Mouse (Mus musculus) T-helper 1 cell (primary cell): Measurements from ENCODE around the gene Zbtb41.
"Not testable (repeated sequence)": the region's sequence is repeated elsewhere in the genome, so short reads cannot be mapped to it uniquely, and the experiment has no call there.

ENCODE experiments used
- in situ Hi-C: fragments of 300-600 bp; cut with MboI, MseI; formaldehyde crosslinking; loops from one replicate; pipeline ENCODE4 v1.15.1; 2025; ENCODE audit warnings: high pct_unique_total_duplicates

Zbtb41 gene

DNA sequence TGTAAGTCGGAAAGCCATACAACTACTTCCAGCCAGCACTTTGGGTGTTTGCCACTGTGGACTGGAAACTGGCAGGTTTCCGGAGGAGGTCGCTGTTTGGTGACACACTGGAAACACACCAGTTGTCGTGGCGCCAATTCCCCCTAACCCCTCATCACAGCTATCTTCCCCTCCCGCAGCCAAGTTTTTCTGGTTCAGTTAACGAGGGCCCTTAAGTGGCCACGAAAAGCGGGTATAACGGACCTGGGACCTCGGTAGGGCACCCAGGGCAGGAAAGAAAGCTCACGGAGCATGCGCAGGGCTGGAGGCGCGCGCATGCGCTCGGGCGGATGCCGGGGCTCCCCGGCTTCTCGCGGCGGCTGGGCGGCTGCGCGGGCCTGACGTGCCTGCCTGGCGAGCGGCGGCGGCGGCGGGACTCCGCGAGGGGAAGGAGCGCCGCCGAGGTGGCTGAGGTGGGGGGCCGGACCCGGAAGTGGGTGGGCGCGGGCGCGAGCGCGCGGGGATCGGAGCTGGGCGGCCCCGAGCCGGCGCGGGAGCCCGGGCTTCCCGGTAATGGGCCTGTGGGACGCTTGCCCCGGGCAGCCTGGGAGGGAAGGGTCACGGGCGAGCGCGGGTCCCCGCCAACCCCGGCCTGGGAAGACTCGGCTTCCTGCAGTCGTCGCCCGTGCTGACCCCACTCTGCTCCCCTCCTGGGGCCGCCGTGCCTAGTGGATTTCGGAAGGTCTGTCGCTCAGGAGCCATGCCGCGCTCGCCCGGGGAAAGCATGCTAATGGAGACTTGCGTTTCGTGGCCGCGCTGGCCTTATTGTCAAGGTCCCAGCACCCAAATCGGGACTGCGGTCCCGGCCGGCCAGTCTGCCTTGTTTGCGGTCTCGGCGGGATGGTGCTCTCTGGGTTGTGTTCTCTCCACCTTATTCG is at the start of gene Zbtb41:
TSS of gene Zbtb41 (plus strand) at position 414 of the 917 bp plus-strand sequence.
- in situ Hi-C loops, result loop anchor here (10.0 kb wide), 1 partner anchor 1257 kb away; no protein-coding TSS in a partner anchor

DNA sequence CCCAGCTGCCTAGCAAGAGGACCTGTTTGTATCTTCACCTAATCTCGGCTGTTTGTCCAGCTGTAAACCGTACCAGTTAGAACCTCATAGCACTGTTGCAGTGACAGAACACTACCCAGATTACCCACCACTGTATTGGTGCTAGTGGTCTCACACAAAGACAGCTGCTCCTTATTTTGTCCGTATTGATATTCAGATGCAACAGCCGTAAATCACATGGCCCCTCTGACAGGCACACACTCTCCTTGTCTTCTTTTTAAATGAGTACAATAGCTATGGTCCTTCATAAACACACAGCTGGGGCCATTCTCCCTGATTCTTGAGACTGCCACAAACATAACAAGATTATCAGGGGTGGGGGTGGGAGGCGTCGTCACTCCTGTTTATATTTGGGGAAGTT is 46.2 kb upstream of the Zbtb41 start:
- in situ Hi-C loops, result no loop called here

DNA sequence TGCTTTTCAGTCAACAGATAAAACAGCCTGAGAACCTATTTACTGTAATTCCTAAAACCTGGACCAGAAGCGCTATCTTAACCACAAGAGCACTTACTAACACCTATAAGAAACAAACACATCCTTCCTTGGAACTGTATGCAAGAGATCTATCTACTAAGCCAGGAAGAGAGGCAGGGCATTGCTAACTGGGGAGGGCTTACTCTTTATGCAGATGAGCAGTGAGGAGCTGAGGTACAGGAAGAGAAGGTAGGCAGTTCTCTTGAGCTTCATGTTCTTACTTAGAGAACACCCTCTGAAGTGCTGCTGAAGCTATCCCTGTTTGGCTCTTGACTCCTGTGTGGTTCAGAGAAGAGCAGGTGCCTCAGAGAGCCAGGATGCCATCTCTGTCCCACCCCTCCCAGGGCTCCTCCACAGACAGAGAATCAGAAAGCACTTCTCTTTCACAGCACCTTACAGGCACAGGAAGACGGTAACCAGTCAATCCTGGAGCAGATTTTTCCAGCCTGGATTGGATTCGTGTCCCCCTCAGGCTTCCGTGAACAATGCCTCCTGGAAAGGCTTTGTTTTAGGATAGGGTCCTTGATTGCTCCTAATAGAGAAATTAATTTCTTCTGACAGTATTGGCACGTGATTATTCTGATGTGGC is 45.3 kb upstream of the Zbtb41 start, which contains the start of gene Crb1:
TSS of gene Crb1 (minus strand) at position 463 of the 649 bp plus-strand sequence.
- in situ Hi-C loops, result no loop called here

DNA sequence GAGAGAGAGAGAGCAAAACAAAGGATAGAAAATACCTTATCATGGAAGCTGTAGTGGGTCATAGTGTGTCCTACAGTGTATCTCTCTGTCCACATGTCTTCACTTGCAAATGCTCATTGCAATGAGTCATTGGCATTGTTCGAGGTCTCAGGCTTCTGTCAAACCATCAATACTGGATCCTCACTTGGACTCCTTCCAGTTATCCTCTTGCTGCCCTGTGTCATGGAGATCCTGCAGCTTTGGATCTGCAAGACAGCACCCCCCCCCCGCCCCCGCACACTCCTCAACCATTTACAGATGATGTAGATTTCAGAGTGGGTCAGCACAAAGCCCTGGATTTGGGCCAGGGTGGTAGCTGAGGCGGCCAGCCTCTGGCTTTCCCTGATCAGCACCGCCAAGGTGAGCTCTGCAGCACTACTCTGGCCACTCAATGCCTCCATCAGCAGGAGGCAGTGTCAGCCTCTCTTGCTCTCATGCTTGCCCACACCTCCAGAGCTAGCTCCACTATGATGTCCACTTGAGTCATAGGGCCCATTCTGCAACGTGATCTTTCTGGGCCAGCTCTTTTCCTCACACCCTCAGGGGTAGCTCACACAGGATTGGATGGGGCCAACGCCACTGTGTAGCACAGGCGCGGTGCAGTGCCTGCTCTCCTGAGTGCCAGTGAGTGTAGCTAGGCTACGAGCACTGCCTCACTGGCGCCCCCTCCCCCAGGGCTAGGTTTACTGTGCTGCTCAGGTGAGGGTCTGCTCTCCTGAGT is 43.0 kb upstream of the Zbtb41 start:
- in situ Hi-C loops, result no loop called here

GRCm38 (mm10) chr1:139379621-139379984 is 42.5 kb upstream of the Zbtb41 start:
- in situ Hi-C loops, result no loop called here

DNA sequence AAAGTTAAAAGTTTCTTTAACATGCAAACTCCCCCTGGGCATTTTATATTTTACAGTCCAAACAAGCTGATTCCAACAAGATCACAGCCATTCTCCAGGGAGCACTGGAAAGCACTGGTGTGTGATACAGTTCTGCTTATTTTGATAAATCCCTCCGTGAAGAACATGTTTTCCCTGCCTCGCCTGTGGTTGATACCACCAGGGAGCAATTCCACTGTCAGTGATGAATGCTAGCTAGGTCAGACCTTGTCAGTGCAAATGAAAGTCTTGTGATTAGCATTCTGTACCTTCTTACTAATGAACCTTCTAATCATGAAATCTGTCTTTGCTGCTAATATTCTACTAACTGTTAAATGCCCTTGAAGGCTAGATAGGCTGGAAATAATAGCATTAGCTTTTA is 30.3 kb upstream of the Zbtb41 start:
- in situ Hi-C loops, result no loop called here

DNA sequence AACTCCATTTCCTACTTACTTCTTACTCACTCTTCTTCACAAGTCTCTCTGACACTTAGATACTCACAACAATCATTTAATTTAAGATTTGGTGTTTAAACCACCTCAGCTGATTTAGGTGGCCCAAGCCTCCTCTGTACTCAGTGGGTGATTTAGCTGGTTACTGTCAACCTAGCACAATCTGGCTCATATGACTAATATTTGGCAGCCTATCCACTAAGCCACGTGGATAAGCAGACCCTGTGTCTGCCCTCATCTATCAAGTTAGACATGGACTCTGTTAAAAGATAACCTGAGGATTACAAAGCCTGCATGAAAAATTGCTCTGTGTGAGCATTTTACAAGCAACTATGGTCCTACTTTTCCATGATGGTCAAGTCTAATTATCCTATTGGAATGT is 25.5 kb upstream of the Zbtb41 start:
- in situ Hi-C loops, result no loop called here

GRCm38 (mm10) chr1:139405766-139406165 is 16.3 kb upstream of the Zbtb41 start:
- in situ Hi-C loops, result no loop called here

DNA sequence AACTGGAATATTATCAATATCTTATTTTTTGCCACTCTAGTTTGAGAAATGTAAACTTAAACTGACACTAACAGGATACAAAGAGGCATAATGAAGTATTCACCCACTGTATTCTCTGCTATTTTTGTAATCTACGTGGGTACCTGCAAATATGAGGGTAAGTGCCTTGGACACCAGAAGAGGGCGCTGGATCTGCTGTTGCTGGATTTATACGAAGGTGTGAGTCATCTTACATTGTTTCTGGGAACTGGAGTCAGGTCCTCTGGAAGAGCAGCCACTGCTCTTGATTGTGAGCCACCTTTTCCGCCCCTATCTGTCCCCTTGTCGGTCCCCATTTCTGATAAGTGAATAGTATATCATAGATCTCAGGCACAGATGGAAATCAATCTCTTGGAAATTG is 14.4 kb upstream of the Zbtb41 start:
- in situ Hi-C loops, result no loop called here

DNA sequence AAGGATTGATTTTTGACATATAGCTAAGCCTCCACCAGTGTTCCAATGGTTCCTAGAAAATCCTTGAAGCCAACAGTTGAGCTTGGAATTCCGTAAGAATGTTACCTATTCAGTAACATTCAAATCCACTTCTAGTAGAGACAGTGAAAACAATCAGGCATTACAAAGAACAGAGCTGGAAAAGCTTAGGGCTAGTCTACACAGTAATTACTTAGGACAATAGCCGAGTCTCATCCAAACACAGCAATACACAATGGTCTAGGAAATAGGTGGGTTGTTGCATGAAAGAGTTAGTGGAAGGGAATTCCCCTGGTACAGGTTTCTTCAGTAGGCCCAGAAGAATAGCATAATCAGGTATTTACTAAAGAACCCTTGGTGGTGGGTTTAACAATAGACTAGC is 9.7 kb upstream of the Zbtb41 start:
- in situ Hi-C loops, result not testable (repeated sequence)

GRCm38 (mm10) chr1:139413465-139413864 is 8.6 kb upstream of the Zbtb41 start:
- in situ Hi-C loops, result no loop called here

- in situ Hi-C loops, result loop anchor here (10.0 kb wide), 1 partner anchor 1257 kb away; no protein-coding TSS in a partner anchor
Observed at GRCm38 (mm10) chr1:139421521-139421874, 590 bp upstream of the Zbtb41 start.

DNA sequence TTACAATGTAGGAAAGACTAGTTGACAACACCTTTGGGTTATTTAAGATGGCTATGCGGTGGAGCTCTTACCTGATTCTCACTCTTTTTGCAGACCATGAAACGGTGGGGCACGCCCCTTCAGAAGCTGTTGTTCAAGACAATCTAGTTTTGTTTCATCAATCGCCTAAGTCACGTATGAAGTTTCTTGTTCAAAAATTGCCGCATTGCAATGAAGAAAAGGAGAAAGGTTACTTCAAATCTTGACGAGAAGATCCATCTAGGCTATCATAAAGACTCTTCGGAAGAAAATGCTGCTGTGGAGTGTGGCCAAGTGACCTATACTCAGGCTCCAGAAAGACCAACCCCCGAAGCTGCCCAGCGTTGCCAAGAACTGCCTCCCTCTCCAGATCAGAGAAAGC is 853 bp downstream of the Zbtb41 start:
- in situ Hi-C loops, result loop anchor here (10.0 kb wide), 1 partner anchor 1258 kb away; no protein-coding TSS in a partner anchor

DNA sequence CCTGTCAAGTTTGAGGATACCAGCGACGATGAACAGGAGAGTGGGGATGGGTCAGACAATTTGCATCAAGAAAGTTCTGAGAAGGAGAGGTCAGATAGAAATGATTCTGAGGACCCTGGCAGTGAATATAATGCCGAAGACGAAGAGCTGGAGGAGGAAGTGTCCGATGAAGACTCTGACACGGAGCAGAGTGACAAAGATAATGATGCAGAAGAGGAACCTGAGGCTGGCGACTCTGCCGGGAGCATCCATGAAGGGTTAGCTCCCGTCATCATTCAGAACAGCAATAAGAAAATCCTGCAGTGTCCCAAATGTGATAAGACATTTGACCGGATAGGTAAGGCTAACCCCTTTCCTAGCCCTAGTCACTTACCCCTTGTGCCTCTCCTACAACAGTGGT is 1.8 kb downstream of the Zbtb41 start:
- in situ Hi-C loops, result loop anchor here (10.0 kb wide), 1 partner anchor 1259 kb away; no protein-coding TSS in a partner anchor

- in situ Hi-C loops, result loop anchor here (10.0 kb wide), 1 partner anchor 1260 kb away; no protein-coding TSS in a partner anchor
Observed at GRCm38 (mm10) chr1:139425006-139425405, 2.9 kb downstream of the Zbtb41 start.

GRCm38 (mm10) chr1:139438373-139438772 is 16.3 kb downstream of the Zbtb41 start:
- in situ Hi-C loops, result no loop called here

- in situ Hi-C loops, result not testable (repeated sequence)
Observed at GRCm38 (mm10) chr1:139443103-139443502, 21.0 kb downstream of the Zbtb41 start.

GRCm38 (mm10) chr1:139454340-139455225 is 32.5 kb downstream of the Zbtb41 start, which contains the start of gene Aspm:
Gene Aspm (plus strand): TSS chr1:139454772.
- in situ Hi-C loops, result no loop called here

DNA sequence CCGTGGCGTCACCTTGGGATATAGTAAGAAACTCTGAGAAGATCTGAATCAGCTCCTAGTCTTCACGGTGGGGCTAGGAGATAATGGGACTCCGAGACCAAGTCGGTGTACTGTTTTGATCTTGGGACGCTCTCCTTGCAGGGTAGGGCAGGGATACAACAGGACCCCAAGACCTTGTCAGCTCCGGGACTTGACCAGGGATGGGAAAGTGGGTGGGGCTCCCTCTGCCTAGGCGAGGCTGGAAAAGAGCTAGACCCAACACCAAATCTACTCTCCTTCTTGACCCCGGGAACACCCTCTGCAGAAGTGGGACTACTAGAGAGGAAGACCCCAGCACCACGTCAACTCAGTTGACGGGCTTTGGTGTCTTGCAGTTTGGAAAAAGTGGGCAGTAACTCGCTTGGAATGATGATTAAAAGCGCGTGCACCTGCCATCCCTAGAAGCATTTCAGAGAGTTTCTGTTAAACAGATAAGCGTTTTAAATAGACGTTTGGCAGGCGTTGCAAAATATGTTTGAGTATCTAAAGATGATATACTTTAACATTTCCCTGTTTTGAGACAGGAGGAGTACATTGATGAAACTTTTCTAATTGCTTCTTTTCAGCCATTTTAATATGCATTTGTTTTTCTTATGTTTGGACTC is 33.3 kb downstream of the Zbtb41 start:
- in situ Hi-C loops, result no loop called here

GRCm38 (mm10) chr1:139460807-139461206 is 38.7 kb downstream of the Zbtb41 start:
- in situ Hi-C loops, result no loop called here
